Mouse (Mus musculus) ES-E14 (cell line): ENCODE data around the gene Tns3. TPM values are rescaled to one million over a fixed set of nuclear protein-coding genes. Genes with fewer than 3 reads are reported as not detected.

Source experiments
- DNase-seq: peaks from one replicate; pipeline ENCODE4 v3.0.0-alpha.2; 2013; ENCODE audit warnings: low read depth, low spot score
- H3K27ac ChIP-seq: 2 replicates; pipeline ENCODE4 v1.5.1; 2012; ENCODE audit warnings: low read depth, mild to moderate bottlenecking, low read length, moderate library complexity, mixed read lengths; ENCODE audit not compliant: poor library complexity, insufficient read depth, severe bottlenecking
- H3K36me3 ChIP-seq: 2 replicates; pipeline ENCODE4 v1.6.1; 2012; ENCODE audit warnings: mild to moderate bottlenecking, low read length, moderate library complexity, mixed read lengths; ENCODE audit not compliant: control insufficient read depth, poor library complexity, insufficient read depth, severe bottlenecking
- H3K4me1 ChIP-seq, 2 experiments: fragments of 150-350 bp in 1 of 2; sonication (generic) in 1 of 2; 2 replicates each; pipeline ENCODE4 v1.6.1; 2012; ENCODE audit warnings: low read length in 2 of 2, mild to moderate bottlenecking in 1 of 2, mixed read lengths in 1 of 2; ENCODE audit not compliant: control insufficient read depth in 2 of 2, insufficient read depth in 2 of 2, poor library complexity in 1 of 2
- H3K4me3 ChIP-seq, 2 experiments: fragments of 150-350 bp in 1 of 2; sonication (generic) in 1 of 2; 2 replicates each; pipeline ENCODE4 v1.5.1; 2012; ENCODE audit warnings: low read length in 2 of 2, low read depth in 1 of 2, mild to moderate bottlenecking in 1 of 2, mixed read lengths in 1 of 2; ENCODE audit not compliant: insufficient read depth in 1 of 2, poor library complexity in 1 of 2, severe bottlenecking in 1 of 2
- H3K9ac ChIP-seq: 2 replicates; pipeline ENCODE4 v1.6.1; 2012; ENCODE audit warnings: low read depth, mild to moderate bottlenecking, low read length, mixed read lengths; ENCODE audit not compliant: poor library complexity, insufficient read depth, severe bottlenecking
- H3K9me3 ChIP-seq: fragments of 150-350 bp; sonication (generic); 2 replicates; pipeline ENCODE4 v1.6.1; 2012; ENCODE audit warnings: low read depth, mild to moderate bottlenecking, low read length; ENCODE audit not compliant: control insufficient read depth, insufficient read depth
- CHD2 ChIP-seq: IDR thresholded peaks from 2 replicates; pipeline ENCODE4 v1.6.1; 2014; ENCODE audit warnings: mild to moderate bottlenecking, low read depth, low read length, inconsistent platforms
- HCFC1 ChIP-seq: IDR thresholded peaks from 2 replicates; pipeline ENCODE4 v1.6.1; 2012; ENCODE audit warnings: low read length, inconsistent platforms, borderline replicate concordance; ENCODE audit not compliant: insufficient read depth
- MAFK ChIP-seq: IDR thresholded peaks from 2 replicates; pipeline ENCODE4 v1.6.1; 2014; ENCODE audit warnings: mild to moderate bottlenecking, low read depth, low read length, inconsistent platforms; ENCODE audit not compliant: insufficient read depth
- ZC3H11A ChIP-seq: IDR thresholded peaks from 2 replicates; pipeline ENCODE4 v1.6.1; 2012; ENCODE audit warnings: low read depth, mild to moderate bottlenecking, inconsistent platforms, low read length, borderline replicate concordance
- ZNF384 ChIP-seq: IDR thresholded peaks from 2 replicates; pipeline ENCODE4 v1.6.1; 2012; ENCODE audit warnings: low read depth, low read length, inconsistent platforms
- in situ Hi-C, 2 experiments: fragments of 600-800 bp; cut with MboI; formaldehyde crosslinking; loops; one replicate each; pipeline ENCODE4 v1.15.1; 2025; ENCODE audit warnings: low sequenced_read_pairs in 2 of 2, inconsistent platforms in 1 of 2; ENCODE audit not compliant: unreplicated experiment in 2 of 2
- total RNA-seq: library from RNA; depleted of rRNA; stranded (reverse); fragments of 300-350 nt; gene quantifications from 2 replicates; pipeline ENCODE4 v1.2.3, GENCODE M21; 2012

Tns3 gene
- total RNA-seq, 1 experiment: 111 TPM

DNA sequence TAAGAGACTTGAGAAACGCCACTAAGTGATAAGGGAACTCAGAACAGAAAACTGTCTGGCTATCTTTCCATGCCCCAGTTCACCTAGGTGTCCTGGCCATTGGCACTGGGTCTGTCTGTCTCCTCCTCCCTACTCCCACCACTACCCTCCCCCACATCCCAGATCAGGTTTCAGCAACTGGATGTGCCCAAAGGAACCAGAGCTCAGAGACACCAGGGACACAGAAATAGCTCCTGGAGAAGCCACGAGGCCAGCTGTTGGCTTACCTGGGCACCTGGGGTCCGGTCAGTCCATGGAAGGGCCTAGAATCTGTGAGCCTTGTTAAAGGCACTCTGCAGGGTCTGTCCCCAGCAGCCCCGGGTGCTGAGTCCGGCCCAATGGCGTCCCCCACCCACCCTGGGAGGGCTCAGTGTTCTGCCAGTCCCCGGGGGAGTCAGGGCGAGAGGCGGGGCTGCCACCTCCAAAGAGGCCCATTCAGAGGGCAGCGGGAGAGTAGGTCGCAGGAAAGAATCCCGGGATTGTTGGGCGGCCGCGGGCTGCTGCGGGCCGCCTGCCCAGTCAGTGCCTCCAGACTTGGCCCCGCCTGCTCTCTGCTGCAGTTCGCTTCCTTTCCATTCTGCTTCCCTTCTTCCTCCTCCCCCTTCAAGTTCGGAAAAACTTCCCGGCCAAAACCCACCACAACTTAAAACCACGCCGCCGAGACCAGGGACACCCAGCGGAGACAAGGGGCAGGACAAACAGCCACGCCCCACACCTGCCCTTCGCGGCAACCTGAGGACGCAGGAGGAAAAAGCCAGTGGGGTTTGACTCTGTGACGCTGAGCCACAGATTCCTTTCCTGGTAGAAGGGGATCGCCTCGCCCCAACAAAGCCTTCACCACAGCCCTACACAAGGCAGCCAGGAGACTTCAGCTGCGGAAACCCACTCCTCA is 195.9 kb downstream of the Tns3 start:
- Histone ChIP-seq H3K36me3 (peaks cover 24% of the 10 kb centered on the region), H3K4me3 (peak overlapping the region; percentile 53 to 59), H3K27ac (peak overlapping the region; percentile 63), H3K9me3 (no peaks in the 10 kb centered on the region), H3K4me1 (peaks cover 6 to 32% of the 10 kb centered on the region in 2 experiments), H3K9ac (peak overlapping the region; percentile 49)
- peak; percentile 51 for DNase-seq
- in situ Hi-C loops: no loop called here
- no peak for TF ChIP-seq MAFK

GRCm38 (mm10) chr11:8467403-8468160 is 196.8 kb downstream of the Tns3 start:
- no peak overlapping the region; the same call in 1 of the 2 replicates for H3K9ac ChIP-seq
- peaks cover 6 to 32% of the 10 kb centered on the region in 2 experiments for H3K4me1 ChIP-seq
- no peak overlapping the region for H3K27ac ChIP-seq
- no peaks in the 10 kb centered on the region for H3K9me3 ChIP-seq
- H3K4me3 ChIP-seq: peak overlapping the region; percentile 53 to 59; a peak in 2 of 4 replicates
- in situ Hi-C loops: no loop called here
- DNase-seq: no peak
- H3K36me3 ChIP-seq: peaks cover 29% of the 10 kb centered on the region
- TF ChIP-seq ZC3H11A: no peak
- no peak for TF ChIP-seq ZNF384
- no peak for TF ChIP-seq MAFK
- no peak for TF ChIP-seq CHD2
- TF ChIP-seq HCFC1: no peak

DNA sequence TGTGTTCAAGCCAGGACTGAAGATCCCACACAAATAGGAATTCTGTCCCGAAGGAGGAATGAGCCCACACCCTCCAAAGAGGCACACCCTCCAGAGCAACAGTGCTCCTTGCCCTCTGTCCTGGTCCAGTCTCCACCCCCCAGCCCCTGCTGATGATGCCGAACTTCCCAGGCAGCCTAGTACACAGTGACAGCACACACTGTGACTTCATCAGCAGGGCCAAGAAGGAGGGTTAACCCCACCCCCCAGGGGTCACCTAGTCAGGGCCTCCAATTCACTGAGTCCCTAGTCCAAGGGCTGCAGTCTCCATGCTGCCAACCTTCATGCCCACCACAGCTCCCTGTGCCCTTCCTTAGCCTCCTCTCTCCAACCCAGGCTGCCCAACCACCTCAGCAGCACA is 200.5 kb downstream of the Tns3 start:
- no peak for TF ChIP-seq ZNF384
- TF ChIP-seq CHD2: no peak
- TF ChIP-seq MAFK: no peak
- TF ChIP-seq ZC3H11A: no peak
- no peak for TF ChIP-seq HCFC1
- no peak overlapping the region for H3K4me3 ChIP-seq
- no peak overlapping the region for H3K9ac ChIP-seq
- H3K4me1 ChIP-seq: peaks cover 4 to 17% of the 10 kb centered on the region in 2 experiments; a peak in 3 of 4 replicates
- no peak overlapping the region for H3K27ac ChIP-seq
- in situ Hi-C loops: no loop called here
- DNase-seq: no peak
- H3K9me3 ChIP-seq: no peaks in the 10 kb centered on the region
- H3K36me3 ChIP-seq: peaks cover 30% of the 10 kb centered on the region

DNA sequence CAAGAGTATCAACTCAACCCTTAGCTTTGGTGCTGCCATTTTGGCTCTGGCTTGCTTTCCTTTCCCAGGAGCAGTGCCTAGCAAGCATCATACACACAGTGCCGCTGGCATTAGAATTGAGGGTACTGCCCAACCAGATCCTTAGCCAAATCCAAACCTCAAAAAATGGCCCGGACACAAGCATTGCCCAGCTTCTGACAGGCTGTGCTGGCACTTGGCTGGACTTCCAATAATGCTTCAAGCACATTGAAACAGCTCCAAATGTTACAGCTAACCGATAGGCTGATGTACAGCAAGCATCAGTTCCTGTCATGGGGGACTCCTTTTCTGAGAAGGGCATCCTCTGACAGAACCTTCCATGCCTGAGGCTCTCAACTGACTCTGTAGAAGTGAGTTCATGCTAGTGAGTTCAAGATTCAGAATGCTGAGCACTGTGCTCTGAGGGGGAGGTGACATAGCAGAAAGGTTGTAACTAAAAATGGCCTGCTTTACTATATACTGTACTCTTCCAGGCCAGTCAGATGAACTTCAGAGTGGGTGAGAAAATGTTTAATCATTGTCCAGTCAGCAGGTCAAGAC is 201.4 kb downstream of the Tns3 start:
- Histone ChIP-seq H3K4me3 (no peak overlapping the region), H3K9me3 (no peaks in the 10 kb centered on the region), H3K9ac (no peak overlapping the region), H3K27ac (no peak overlapping the region), H3K4me1 (peaks cover 4 to 11% of the 10 kb centered on the region in 2 experiments; a peak in 3 of 4 replicates), H3K36me3 (peaks cover 34% of the 10 kb centered on the region)
- no peak for DNase-seq
- TF ChIP-seq MAFK: no peak
- TF ChIP-seq ZNF384: no peak
- no peak for TF ChIP-seq ZC3H11A
- no peak for TF ChIP-seq HCFC1
- no peak for TF ChIP-seq CHD2
- in situ Hi-C loops: no loop called here
